Mouse (Mus musculus): ENCODE results near the gene Rere. TPM values are rescaled to one million over a fixed set of nuclear protein-coding genes. Genes with fewer than 3 reads are reported as not detected.

Rere gene
- polyA plus RNA-seq, 2 experiments, result 28.5 to 43.3 TPM

GRCm38 (mm10) chr4:150585800-150586199 lies 304.4 kb downstream of the Rere start:
- Histone ChIP-seq H3K4me3 (replicated peaks; ENCODE audit: low read length) (no peak overlapping the region), H3K9ac (ENCODE audit: low read depth, low read length, severe bottlenecking) (no peak overlapping the region), H3K36me3 (ENCODE audit: control insufficient read depth, insufficient read depth, low read length) (no peaks in the 10 kb centered on the region), H3K4me1 (ENCODE audit: control insufficient read depth, insufficient read depth, low read length) (peaks cover 55% of the 10 kb centered on the region), H3K4me2 (replicated peaks; ENCODE audit: low read depth, low read length, severe bottlenecking) (no peak overlapping the region), H3K27me3 (ENCODE audit: control insufficient read depth, insufficient read depth, low read length) (no peaks in the 10 kb centered on the region), H3K9me3 (ENCODE audit: control insufficient read depth, low read length) (no peaks in the 10 kb centered on the region), H3K27ac (replicated peaks; ENCODE audit: low read depth, low read length) (no peak overlapping the region)
- DNase-seq (ENCODE audit: low spot score) (no peak), ATAC-seq (ENCODE audit: low FRiP score, low read depth) (no peak)
- TF ChIP-seq POLR2A (IDR thresholded peaks at IDR 0.05; ENCODE audit: borderline replicate concordance, extremely low read depth, insufficient read depth, insufficient read length), result no peak
- WGBS, result 93% methylated on average over 2 of the region's 2 CpGs

- no peak for ATAC-seq (ENCODE audit: low FRiP score, low read depth)
- Histone ChIP-seq H3K9ac (ENCODE audit: low read depth, low read length, severe bottlenecking) (no peak overlapping the region), H3K27ac (replicated peaks; ENCODE audit: low read depth, low read length) (no peak overlapping the region), H3K4me1 (ENCODE audit: control insufficient read depth, insufficient read depth, low read length) (peaks cover 59% of the 10 kb centered on the region), H3K4me3 (replicated peaks; ENCODE audit: low read length) (no peak overlapping the region), H3K9me3 (ENCODE audit: control insufficient read depth, low read length) (no peaks in the 10 kb centered on the region), H3K4me2 (replicated peaks; ENCODE audit: low read depth, low read length, severe bottlenecking) (no peak overlapping the region), H3K27me3 (ENCODE audit: control insufficient read depth, insufficient read depth, low read length) (no peaks in the 10 kb centered on the region), H3K36me3 (ENCODE audit: control insufficient read depth, insufficient read depth, low read length) (no peaks in the 10 kb centered on the region)
- DNase-seq (ENCODE audit: low spot score), result no peak
- 90% methylated on average over 5 of the region's 5 CpGs for WGBS
- TF ChIP-seq POLR2A (IDR thresholded peaks at IDR 0.05; ENCODE audit: borderline replicate concordance, extremely low read depth, insufficient read depth, insufficient read length), result no peak
Measured at GRCm38 (mm10) chr4:150586275-150586674, 304.8 kb downstream of the Rere start.

GRCm38 (mm10) chr4:150587597-150588299 lies 306.3 kb downstream of the Rere start:
- no peak for TF ChIP-seq POLR2A (IDR thresholded peaks at IDR 0.05; ENCODE audit: borderline replicate concordance, extremely low read depth, insufficient read depth, insufficient read length)
- Histone ChIP-seq H3K9me3 (ENCODE audit: control insufficient read depth, low read length) (no peaks in the 10 kb centered on the region), H3K27me3 (ENCODE audit: control insufficient read depth, insufficient read depth, low read length) (no peaks in the 10 kb centered on the region), H3K4me2 (replicated peaks; ENCODE audit: low read depth, low read length, severe bottlenecking) (no peak overlapping the region), H3K36me3 (ENCODE audit: control insufficient read depth, insufficient read depth, low read length) (no peaks in the 10 kb centered on the region), H3K4me1 (ENCODE audit: control insufficient read depth, insufficient read depth, low read length) (peaks cover 50% of the 10 kb centered on the region), H3K9ac (ENCODE audit: low read depth, low read length, severe bottlenecking) (no peak overlapping the region), H3K27ac (replicated peaks; ENCODE audit: low read depth, low read length) (no peak overlapping the region), H3K4me3 (replicated peaks; ENCODE audit: low read length) (no peak overlapping the region)
- DNase-seq (ENCODE audit: low spot score), result no peak
- no peak for ATAC-seq (ENCODE audit: low FRiP score, low read depth)
- WGBS, result 74% methylated on average over 8 of the region's 8 CpGs

- peaks cover 45% of the 10 kb centered on the region for H3K4me1 ChIP-seq (ENCODE audit: control insufficient read depth, insufficient read depth, low read length)
- no peak for ATAC-seq (ENCODE audit: low FRiP score, low read depth)
- 83% methylated on average over 2 of the region's 2 CpGs for WGBS
Measured at GRCm38 (mm10) chr4:150588300-150588621, 306.8 kb downstream of the Rere start.

GRCm38 (mm10) chr4:150590621-150591282 lies 309.3 kb downstream of the Rere start:
- no peak overlapping the region for H3K4me3 ChIP-seq (replicated peaks; ENCODE audit: low read length)
- no peak overlapping the region for H3K4me2 ChIP-seq (replicated peaks; ENCODE audit: low read depth, low read length, severe bottlenecking)
- DNase-seq (ENCODE audit: low spot score) (no peak), ATAC-seq (ENCODE audit: low FRiP score, low read depth) (no peak)
- WGBS, result 23% methylated on average over 3 of the region's 3 CpGs
- no peak overlapping the region for H3K9ac ChIP-seq (ENCODE audit: low read depth, low read length, severe bottlenecking)
- no peaks in the 10 kb centered on the region for H3K9me3 ChIP-seq (ENCODE audit: control insufficient read depth, low read length)
- no peak overlapping the region for H3K27ac ChIP-seq (replicated peaks; ENCODE audit: low read depth, low read length)
- peaks cover 26% of the 10 kb centered on the region for H3K4me1 ChIP-seq (ENCODE audit: control insufficient read depth, insufficient read depth, low read length)
- no peaks in the 10 kb centered on the region for H3K36me3 ChIP-seq (ENCODE audit: control insufficient read depth, insufficient read depth, low read length)
- TF ChIP-seq POLR2A (IDR thresholded peaks at IDR 0.05; ENCODE audit: borderline replicate concordance, extremely low read depth, insufficient read depth, insufficient read length), result no peak
- no peaks in the 10 kb centered on the region for H3K27me3 ChIP-seq (ENCODE audit: control insufficient read depth, insufficient read depth, low read length)

More at GRCm38 (mm10) chr4:150588300-150588621, 306.8 kb downstream of the Rere start:
- Histone ChIP-seq H3K4me2 (replicated peaks; ENCODE audit: low read depth, low read length, severe bottlenecking) (no peak overlapping the region), H3K9ac (ENCODE audit: low read depth, low read length, severe bottlenecking) (no peak overlapping the region), H3K36me3 (ENCODE audit: control insufficient read depth, insufficient read depth, low read length) (no peaks in the 10 kb centered on the region), H3K27me3 (ENCODE audit: control insufficient read depth, insufficient read depth, low read length) (no peaks in the 10 kb centered on the region), H3K9me3 (ENCODE audit: control insufficient read depth, low read length) (no peaks in the 10 kb centered on the region), H3K4me3 (replicated peaks; ENCODE audit: low read length) (no peak overlapping the region), H3K27ac (replicated peaks; ENCODE audit: low read depth, low read length) (no peak overlapping the region)
- DNase-seq (ENCODE audit: low spot score), result no peak
- TF ChIP-seq POLR2A (IDR thresholded peaks at IDR 0.05; ENCODE audit: borderline replicate concordance, extremely low read depth, insufficient read depth, insufficient read length), result no peak
